Mouse (Mus musculus): ENCODE data around the gene Olfr342. TPM values are rescaled to one million over a fixed set of nuclear protein-coding genes. Genes with fewer than 3 reads are reported as not detected.

Gene Olfr342
- not detected in 2 replicates for polyA plus RNA-seq (2014; fragmentation: Nextera tagmentation; extraction: Ambion mirVana)

GRCm38 (mm10) chr2:36524698-36525097 lies at the start of gene Olfr342:
Gene Olfr342, plus strand, starts transcription at chr2:36524998.
- Histone ChIP-seq H3K4me1 (replicated peaks; ENCODE audit: control insufficient read depth, insufficient read depth, low read length) (no peaks in the 10 kb centered on the region), H3K9ac (ENCODE audit: low read depth, low read length) (no peak within 1 kb of the TSS), H3K4me2 (no peak within 1 kb of the TSS), H3K9me3 (ENCODE audit: control insufficient read depth, low read length) (peaks cover 4% of the 10 kb centered on the region), H3K4me3 (ENCODE audit: low read depth, low read length) (no peak within 1 kb of the TSS), H3K36me3 (ENCODE audit: control insufficient read depth, insufficient read depth, low read length) (no peaks in the 10 kb centered on the region), H3K27me3 (replicated peaks; ENCODE audit: control insufficient read depth, insufficient read depth, low read length) (no peaks in the 10 kb centered on the region), H3K27ac (ENCODE audit: low read depth, low read length) (no peak within 1 kb of the TSS)
- ATAC-seq (replicated peaks; ENCODE audit: low FRiP score) (no peak), DNase-seq (ENCODE audit: low spot score) (no peak)
- WGBS = 67% methylated on average over 3 of the region's 3 CpGs

- no peaks in the 10 kb centered on the region for H3K27me3 ChIP-seq (replicated peaks; ENCODE audit: control insufficient read depth, insufficient read depth, low read length)
- no peak within 1 kb of the TSS for H3K4me3 ChIP-seq (ENCODE audit: low read depth, low read length)
- H3K36me3 ChIP-seq (ENCODE audit: control insufficient read depth, insufficient read depth, low read length) = no peaks in the 10 kb centered on the region
- ATAC-seq (replicated peaks; ENCODE audit: low FRiP score) = no peak
- no peak within 1 kb of the TSS for H3K9ac ChIP-seq (ENCODE audit: low read depth, low read length)
- H3K4me1 ChIP-seq (replicated peaks; ENCODE audit: control insufficient read depth, insufficient read depth, low read length) = no peaks in the 10 kb centered on the region
- DNase-seq (ENCODE audit: low spot score) = no peak
- H3K27ac ChIP-seq (ENCODE audit: low read depth, low read length) = no peak within 1 kb of the TSS
- no peak within 1 kb of the TSS for H3K4me2 ChIP-seq
- H3K9me3 ChIP-seq (ENCODE audit: control insufficient read depth, low read length) = peaks cover 2% of the 10 kb centered on the region; the same call in 1 of the 2 replicates
These were observed 42.4 kb upstream of the Olfr342 start, which contains the start of gene Olfr341 for GRCm38 (mm10) chr2:36482368-36482767. Gene Olfr341, minus strand, starts transcription at chr2:36482468.

DNA sequence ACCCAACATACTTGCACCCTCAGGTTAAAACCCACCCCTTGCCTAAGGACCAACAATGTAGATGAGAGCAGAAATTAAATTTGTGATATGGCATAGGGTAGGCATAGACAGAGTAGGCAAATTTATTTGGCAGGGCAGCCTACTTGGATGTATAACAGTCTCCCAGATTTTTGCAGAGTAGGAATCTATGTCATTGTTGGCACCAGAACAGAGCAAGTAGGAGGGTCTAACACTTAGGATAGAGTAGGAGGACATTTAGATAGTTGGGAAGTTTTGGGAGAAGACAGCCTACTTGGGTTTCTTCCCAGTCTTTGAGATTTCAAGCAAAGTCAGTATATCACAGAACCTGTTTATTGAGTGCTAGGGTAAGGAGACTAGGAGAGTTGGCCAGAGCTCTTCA lies 40.4 kb downstream of the Olfr342 start:
- H3K4me1 ChIP-seq (replicated peaks; ENCODE audit: control insufficient read depth, insufficient read depth, low read length) = no peaks in the 10 kb centered on the region
- DNase-seq (ENCODE audit: low spot score) (no peak), ATAC-seq (replicated peaks; ENCODE audit: low FRiP score) (no peak)
- no peak overlapping the region for H3K27ac ChIP-seq (ENCODE audit: low read depth, low read length)
- no peak overlapping the region for H3K4me2 ChIP-seq
- H3K9me3 ChIP-seq (ENCODE audit: control insufficient read depth, low read length) = no peaks in the 10 kb centered on the region
- no peaks in the 10 kb centered on the region for H3K27me3 ChIP-seq (replicated peaks; ENCODE audit: control insufficient read depth, insufficient read depth, low read length)
- H3K9ac ChIP-seq (ENCODE audit: low read depth, low read length) = no peak overlapping the region
- no peak overlapping the region for H3K4me3 ChIP-seq (ENCODE audit: low read depth, low read length)
- H3K36me3 ChIP-seq (ENCODE audit: control insufficient read depth, insufficient read depth, low read length) = no peaks in the 10 kb centered on the region

DNA sequence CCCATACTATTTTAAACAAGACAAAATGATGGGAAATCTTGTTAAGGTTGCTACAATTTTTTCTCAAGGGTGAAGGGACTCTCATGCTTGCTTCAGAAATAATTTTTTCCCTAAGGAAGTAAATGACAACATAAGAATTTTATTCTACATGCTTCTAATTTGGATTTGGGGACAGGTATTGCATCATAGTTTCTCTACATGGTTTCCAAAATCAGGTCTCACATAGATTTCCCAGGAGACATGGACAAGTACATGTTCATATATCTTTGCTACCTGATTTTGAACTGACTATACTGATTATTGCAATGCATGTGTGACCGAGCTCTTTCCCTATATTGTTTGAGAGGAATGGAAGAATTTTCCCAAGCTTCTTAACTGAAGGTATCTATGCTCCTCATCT lies 41.6 kb downstream of the Olfr342 start, which contains the start of gene Olfr344:
Olfr344 (plus strand) TSS at position 301 of the 400 bp plus-strand sequence.
- ATAC-seq (replicated peaks; ENCODE audit: low FRiP score) (no peak), DNase-seq (ENCODE audit: low spot score) (no peak)
- no peak within 1 kb of the TSS for H3K9ac ChIP-seq (ENCODE audit: low read depth, low read length)
- no peaks in the 10 kb centered on the region for H3K4me1 ChIP-seq (replicated peaks; ENCODE audit: control insufficient read depth, insufficient read depth, low read length)
- no peaks in the 10 kb centered on the region for H3K36me3 ChIP-seq (ENCODE audit: control insufficient read depth, insufficient read depth, low read length)
- H3K27me3 ChIP-seq (replicated peaks; ENCODE audit: control insufficient read depth, insufficient read depth, low read length) = no peaks in the 10 kb centered on the region
- H3K9me3 ChIP-seq (ENCODE audit: control insufficient read depth, low read length) = no peaks in the 10 kb centered on the region
- H3K4me3 ChIP-seq (ENCODE audit: low read depth, low read length) = no peak within 1 kb of the TSS
- WGBS = 66% methylated on average over 1 of the region's 1 CpGs
- H3K4me2 ChIP-seq = no peak within 1 kb of the TSS
- no peak within 1 kb of the TSS for H3K27ac ChIP-seq (ENCODE audit: low read depth, low read length)

DNA sequence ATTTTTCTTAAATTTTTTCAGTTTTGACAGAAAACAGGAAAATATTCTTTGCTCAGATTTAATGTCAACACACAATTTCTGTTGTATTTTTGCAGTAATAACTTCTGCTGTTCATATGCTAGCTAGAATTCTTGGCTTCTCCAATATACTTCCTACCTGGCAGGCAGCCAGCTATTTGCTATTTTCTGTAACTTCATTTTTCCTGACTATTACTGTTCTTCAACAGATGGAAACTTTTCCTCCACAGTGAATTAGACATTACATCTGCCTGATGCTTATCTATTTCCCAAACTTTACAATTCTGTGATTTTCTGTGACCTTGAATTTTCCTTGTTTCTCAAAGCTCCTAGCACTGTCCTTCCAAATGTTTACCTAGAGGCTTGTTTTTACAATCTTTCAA lies 42.2 kb downstream of the Olfr342 start:
- Histone ChIP-seq H3K27me3 (replicated peaks; ENCODE audit: control insufficient read depth, insufficient read depth, low read length) (no peaks in the 10 kb centered on the region), H3K9ac (ENCODE audit: low read depth, low read length) (no peak overlapping the region), H3K9me3 (ENCODE audit: control insufficient read depth, low read length) (no peaks in the 10 kb centered on the region), H3K27ac (ENCODE audit: low read depth, low read length) (no peak overlapping the region), H3K4me3 (ENCODE audit: low read depth, low read length) (no peak overlapping the region), H3K4me1 (replicated peaks; ENCODE audit: control insufficient read depth, insufficient read depth, low read length) (no peaks in the 10 kb centered on the region), H3K36me3 (ENCODE audit: control insufficient read depth, insufficient read depth, low read length) (no peaks in the 10 kb centered on the region), H3K4me2 (no peak overlapping the region)
- no peak for ATAC-seq (replicated peaks; ENCODE audit: low FRiP score)
- no peak for DNase-seq (ENCODE audit: low spot score)

GRCm38 (mm10) chr2:36567845-36568244 lies 43.0 kb downstream of the Olfr342 start:
- H3K4me1 ChIP-seq (replicated peaks; ENCODE audit: control insufficient read depth, insufficient read depth, low read length) = no peaks in the 10 kb centered on the region
- no peak overlapping the region for H3K4me3 ChIP-seq (ENCODE audit: low read depth, low read length)
- no peak for ATAC-seq (replicated peaks; ENCODE audit: low FRiP score)
- H3K36me3 ChIP-seq (ENCODE audit: control insufficient read depth, insufficient read depth, low read length) = no peaks in the 10 kb centered on the region
- H3K27me3 ChIP-seq (replicated peaks; ENCODE audit: control insufficient read depth, insufficient read depth, low read length) = no peaks in the 10 kb centered on the region
- no peaks in the 10 kb centered on the region for H3K9me3 ChIP-seq (ENCODE audit: control insufficient read depth, low read length)
- H3K27ac ChIP-seq (ENCODE audit: low read depth, low read length) = no peak overlapping the region
- DNase-seq (ENCODE audit: low spot score) = no peak
- no peak overlapping the region for H3K4me2 ChIP-seq
- WGBS = 94% methylated on average over 3 of the region's 3 CpGs
- H3K9ac ChIP-seq (ENCODE audit: low read depth, low read length) = no peak overlapping the region

Other genes starting within 250 kb of the Olfr342 start
- gene Olfr338, start 151.5 kb upstream of the Olfr342 start, polyA plus RNA-seq (2014; fragmentation: Nextera tagmentation; extraction: Ambion mirVana) = not detected in 2 replicates
- gene Olfr339, start 106.1 kb upstream of the Olfr342 start, polyA plus RNA-seq (2014; fragmentation: Nextera tagmentation; extraction: Ambion mirVana) = not detected in 2 replicates
- not detected in 2 replicates for gene Olfr340, start 72.4 kb upstream of the Olfr342 start, polyA plus RNA-seq (2014; fragmentation: Nextera tagmentation; extraction: Ambion mirVana)
- gene Olfr341, start 42.5 kb upstream of the Olfr342 start, polyA plus RNA-seq (2014; fragmentation: Nextera tagmentation; extraction: Ambion mirVana) = not detected in 2 replicates
- gene Olfr344, start 41.7 kb downstream of the Olfr342 start, polyA plus RNA-seq (2014; fragmentation: Nextera tagmentation; extraction: Ambion mirVana) = not detected in 2 replicates
- gene Olfr345, start 115.0 kb downstream of the Olfr342 start, polyA plus RNA-seq (2014; fragmentation: Nextera tagmentation; extraction: Ambion mirVana) = not detected in 2 replicates
- not detected in 2 replicates for gene Olfr346, start 160.8 kb downstream of the Olfr342 start, polyA plus RNA-seq (2014; fragmentation: Nextera tagmentation; extraction: Ambion mirVana)
- gene Olfr347, start 206.9 kb downstream of the Olfr342 start, polyA plus RNA-seq (2014; fragmentation: Nextera tagmentation; extraction: Ambion mirVana) = not detected in 2 replicates